Mouse (Mus musculus): ENCODE measurements at regions not wholly inside any gene's neighbourhood (a gene's known extent, or its start where the extent isn't known, plus 50 kb on each side); places are given as distances from the start of the nearest gene placed in this dataset.

DNA sequence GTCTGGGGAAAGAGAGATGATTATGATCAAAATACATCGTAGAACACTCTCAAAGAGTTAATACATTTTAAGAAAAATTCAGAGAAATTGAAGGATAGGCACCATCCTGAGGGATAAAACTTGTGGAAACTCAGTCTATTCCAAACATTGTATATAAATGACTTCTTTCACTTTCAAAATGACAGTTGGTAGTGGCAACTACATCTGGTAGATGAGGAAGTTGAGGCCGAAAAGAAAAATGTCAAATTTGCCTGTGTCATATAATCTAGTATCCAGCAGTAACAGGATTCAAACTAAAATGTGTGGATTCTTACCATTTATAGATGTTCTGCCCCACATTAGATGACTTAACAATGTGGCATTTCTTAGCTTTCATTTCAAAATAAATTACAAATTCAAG is 86.0 kb upstream of the Ppargc1a start:
- TF ChIP-seq CTCF (IDR thresholded peaks at IDR 0.05; ENCODE audit: low read depth, low read length) = no peak
- TF ChIP-seq POLR2A (IDR thresholded peaks at IDR 0.05; ENCODE audit: extremely low read depth, insufficient read depth, low read length) = no peak
